Mouse (Mus musculus): ENCODE data around the gene Ror1. TPM values are rescaled to one million over a fixed set of nuclear protein-coding genes. Genes with fewer than 3 reads are reported as not detected.

Ror1 gene
- polyA plus RNA-seq (2012; rRNA removed; ENCODE audit: low replicate concordance), result 0.24 and 0.72 TPM in 2 replicates

DNA sequence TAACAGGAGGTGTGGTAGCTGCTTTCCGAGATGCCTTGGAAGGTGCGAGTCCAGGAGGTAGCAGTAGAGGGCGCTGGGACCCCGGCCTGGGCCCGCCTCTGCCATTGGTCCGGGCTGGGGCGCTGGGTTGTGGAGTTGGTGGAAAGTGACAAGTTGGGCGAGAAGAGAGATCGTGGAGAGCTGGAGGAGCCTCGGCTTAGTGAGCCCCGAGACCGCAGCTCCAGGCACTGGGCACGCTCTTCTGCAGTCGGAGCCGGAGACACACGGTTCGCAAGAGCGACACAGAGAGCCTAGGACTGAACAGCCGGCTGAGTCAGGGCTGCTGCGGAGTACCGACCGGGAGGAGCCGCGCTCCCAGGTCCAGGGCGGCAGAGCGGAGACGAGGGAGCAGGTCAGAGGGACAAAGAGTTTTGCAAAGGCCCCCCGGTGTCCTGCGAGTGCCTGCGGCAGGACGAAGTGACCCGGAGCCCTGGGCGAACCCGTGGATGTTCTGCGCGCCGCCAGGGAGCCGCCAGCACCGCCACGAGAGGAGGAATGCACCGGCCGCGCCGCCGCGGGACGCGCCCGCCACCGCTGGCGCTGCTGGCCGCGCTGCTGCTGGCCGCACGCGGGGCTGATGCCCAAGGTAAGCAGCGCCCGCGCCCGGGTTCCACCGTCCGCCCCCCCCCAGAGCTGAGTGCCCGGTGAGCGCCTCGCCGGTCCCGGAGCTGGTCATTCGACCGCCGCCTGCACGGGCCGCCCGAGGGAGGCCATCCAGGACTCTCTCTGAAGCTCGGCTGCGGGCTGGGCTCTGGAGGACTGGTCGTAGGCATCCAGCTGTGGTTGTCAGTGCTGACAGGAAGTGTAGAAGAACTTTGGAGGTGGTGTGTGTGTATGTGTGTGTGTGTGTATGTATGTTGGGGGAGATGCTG, at the start of gene Ror1:
Ror1 (plus strand) TSS at position 107 of the 911 bp plus-strand sequence.

GRCm38 (mm10) chr4:100478592-100479321, 383.2 kb downstream of the Ror1 start, which contains the start of gene Ube2u:
Ube2u (plus strand) TSS chr4:100478849.

Other genes starting within 250 kb of the Ror1 start
- 29.0 and 29.7 TPM in 2 replicates for gene Pgm1, start 166.4 kb upstream of the Ror1 start, polyA plus RNA-seq (2012; rRNA removed; ENCODE audit: low replicate concordance)
- 0.15 and 0.19 TPM in 2 replicates for gene Itgb3bp, start 166.0 kb upstream of the Ror1 start, polyA plus RNA-seq (2012; rRNA removed; ENCODE audit: low replicate concordance)